Mouse (Mus musculus) hindbrain, embryonic 16.5 days (tissue): ENCODE measurements around the gene Ccdc87. TPM values are rescaled to one million over a fixed set of nuclear protein-coding genes. Genes with fewer than 3 reads are reported as not detected.

Source experiments
- ATAC-seq: fragments of 200-750 bp; cut with Nextera tagmentation; 2 replicates; pipeline ENCODE4 v1.8.0; 2017; ENCODE audit warnings: moderate TSS enrichment, moderate library complexity
- H3K27ac ChIP-seq: fragments of 300-500 bp; sonication (generic); 2 replicates; pipeline ENCODE4 v1.5.1; 2014; ENCODE audit warnings: low read depth, mild to moderate bottlenecking, control low read depth, low read length, moderate library complexity
- H3K27me3 ChIP-seq: fragments of 300-500 bp; sonication (generic); replicated peaks from 2 replicates; pipeline ENCODE4 v1.6.1; 2014; ENCODE audit warnings: low read length; ENCODE audit not compliant: control insufficient read depth, insufficient read depth
- H3K36me3 ChIP-seq: fragments of 300-500 bp; sonication (generic); 2 replicates; pipeline ENCODE4 v1.6.1; 2014; ENCODE audit warnings: mild to moderate bottlenecking, low read length, moderate library complexity, mixed read lengths; ENCODE audit not compliant: control insufficient read depth, insufficient read depth
- H3K4me1 ChIP-seq: fragments of 300-500 bp; sonication (generic); 2 replicates; pipeline ENCODE4 v1.6.1; 2014; ENCODE audit warnings: low read depth, low read length; ENCODE audit not compliant: control insufficient read depth, insufficient read depth
- H3K4me2 ChIP-seq: fragments of 300-500 bp; sonication (generic); 2 replicates; pipeline ENCODE4 v1.6.1; 2014; ENCODE audit warnings: mild to moderate bottlenecking, low read length, control low read depth, moderate library complexity
- H3K4me3 ChIP-seq: fragments of 300-500 bp; sonication (generic); 2 replicates; pipeline ENCODE4 v1.5.1; 2014; ENCODE audit warnings: mild to moderate bottlenecking, low read length, control low read depth, moderate library complexity
- H3K9ac ChIP-seq: fragments of 300-500 bp; sonication (generic); 2 replicates; pipeline ENCODE4 v1.6.1; 2014; ENCODE audit warnings: low read depth, mild to moderate bottlenecking, control low read depth, low read length, moderate library complexity
- H3K9me3 ChIP-seq: fragments of 300-500 bp; sonication (generic); 2 replicates; pipeline ENCODE4 v1.6.1; 2014; ENCODE audit warnings: mild to moderate bottlenecking, low read length, moderate library complexity; ENCODE audit not compliant: control insufficient read depth
- WGBS: fragments of 180-500 bp; shearing (Covaris S2); extraction: QIAGEN DNeasy Blood & Tissue Kit; methylation state at CpG from one replicate; pipeline ENCODE4 v1.1.7; 2014; 5-methylcytosine and 5-hydroxymethylcytosine counted together
- polyA plus RNA-seq: library from polyadenylated mRNA; unstranded; fragments of >200 nt; fragmentation: Nextera tagmentation; extraction: Ambion mirVana; gene quantifications from 2 replicates; pipeline ENCODE4 v1.2.1, GENCODE M21; 2015

Ccdc87 gene
- polyA plus RNA-seq, 1 experiment from 2014 or later = 0.74 TPM

GRCm38 (mm10) chr19:4876241-4876640 lies 37.1 kb downstream of the Ccdc87 start:
- no peak overlapping the region for H3K27ac ChIP-seq
- H3K4me2 ChIP-seq = no peak overlapping the region
- no peak overlapping the region for H3K9ac ChIP-seq
- H3K4me3 ChIP-seq = no peak overlapping the region
- H3K4me1 ChIP-seq = peaks cover 15% of the 10 kb centered on the region
- H3K9me3 ChIP-seq = no peaks in the 10 kb centered on the region
- H3K27me3 ChIP-seq = no peaks in the 10 kb centered on the region; the same call in 1 of the 2 replicates
- 67% methylated on average over 3 of the region's 4 CpGs for WGBS
- ATAC-seq = no peak
- H3K36me3 ChIP-seq = no peaks in the 10 kb centered on the region

- no peak for ATAC-seq
- 61% methylated on average over 3 of the region's 3 CpGs for WGBS
- Histone ChIP-seq H3K27ac (no peak overlapping the region), H3K4me1 (peaks cover 15% of the 10 kb centered on the region), H3K9ac (no peak overlapping the region), H3K4me3 (no peak overlapping the region), H3K4me2 (no peak overlapping the region), H3K9me3 (no peaks in the 10 kb centered on the region), H3K36me3 (no peaks in the 10 kb centered on the region), H3K27me3 (no peaks in the 10 kb centered on the region; the same call in 1 of the 2 replicates)
These were observed 37.6 kb downstream of the Ccdc87 start for GRCm38 (mm10) chr19:4876755-4877154.

- Histone ChIP-seq H3K4me1 (peaks cover 15% of the 10 kb centered on the region), H3K9ac (peak within 1 kb of the TSS; percentile 95), H3K9me3 (no peaks in the 10 kb centered on the region), H3K36me3 (no peaks in the 10 kb centered on the region), H3K27ac (peak within 1 kb of the TSS; percentile 77), H3K4me3 (peak within 1 kb of the TSS; percentile 96), H3K4me2 (peak within 1 kb of the TSS; percentile 88), H3K27me3 (no peaks in the 10 kb centered on the region; the same call in 1 of the 2 replicates)
- ATAC-seq = no peak
- WGBS = 5% methylated on average over 17 of the region's 17 CpGs
These were observed 38.6 kb downstream of the Ccdc87 start, which contains the start of gene Actn3 for GRCm38 (mm10) chr19:4877785-4878184. Gene Actn3, minus strand, starts transcription at chr19:4877909.

GRCm38 (mm10) chr19:4878405-4879323 lies 39.5 kb downstream of the Ccdc87 start, which contains the start of gene Zdhhc24:
Gene Zdhhc24, plus strand, starts transcription at chr19:4878668.
- peak within 1 kb of the TSS; percentile 95 for H3K9ac ChIP-seq
- H3K9me3 ChIP-seq = no peaks in the 10 kb centered on the region
- no peaks in the 10 kb centered on the region; the same call in 1 of the 2 replicates for H3K27me3 ChIP-seq
- peak within 1 kb of the TSS; percentile 88 for H3K4me2 ChIP-seq
- H3K36me3 ChIP-seq = no peaks in the 10 kb centered on the region
- H3K4me3 ChIP-seq = peak within 1 kb of the TSS; percentile 96
- 1% methylated on average over 47 of the region's 52 CpGs for WGBS
- peaks cover 15% of the 10 kb centered on the region for H3K4me1 ChIP-seq
- peak; percentile 98 for ATAC-seq
- H3K27ac ChIP-seq = peak within 1 kb of the TSS; percentile 77

GRCm38 (mm10) chr19:4879324-4879703 lies 40.1 kb downstream of the Ccdc87 start:
- H3K4me3 ChIP-seq = peak overlapping the region; percentile 96
- 65% methylated on average over 10 of the region's 10 CpGs for WGBS

GRCm38 (mm10) chr19:4883961-4884360 lies 44.8 kb downstream of the Ccdc87 start:
- Histone ChIP-seq H3K36me3 (no peaks in the 10 kb centered on the region), H3K9ac (no peak overlapping the region), H3K4me2 (no peak overlapping the region), H3K9me3 (no peaks in the 10 kb centered on the region), H3K27me3 (no peaks in the 10 kb centered on the region), H3K27ac (no peak overlapping the region), H3K4me1 (peaks cover 7% of the 10 kb centered on the region), H3K4me3 (no peak overlapping the region)
- no peak for ATAC-seq
- WGBS = 81% methylated on average over 4 of the region's 4 CpGs

More at GRCm38 (mm10) chr19:4879324-4879703, 40.1 kb downstream of the Ccdc87 start:
- no peak for ATAC-seq
- H3K9me3 ChIP-seq = no peaks in the 10 kb centered on the region
- no peak overlapping the region for H3K27ac ChIP-seq
- H3K4me1 ChIP-seq = peaks cover 15% of the 10 kb centered on the region
- peak overlapping the region; percentile 88 for H3K4me2 ChIP-seq
- no peaks in the 10 kb centered on the region; the same call in 1 of the 2 replicates for H3K27me3 ChIP-seq
- peak overlapping the region; percentile 95 for H3K9ac ChIP-seq
- H3K36me3 ChIP-seq = no peaks in the 10 kb centered on the region

GRCm38 (mm10) chr19:4889791-4890190 lies 50.6 kb downstream of the Ccdc87 start:
- Histone ChIP-seq H3K27me3 (no peaks in the 10 kb centered on the region), H3K9ac (no peak overlapping the region), H3K36me3 (peaks cover 11% of the 10 kb centered on the region), H3K4me1 (no peaks in the 10 kb centered on the region), H3K4me3 (no peak overlapping the region), H3K27ac (no peak overlapping the region), H3K9me3 (no peaks in the 10 kb centered on the region), H3K4me2 (no peak overlapping the region)
- no peak for ATAC-seq
- 91% methylated on average over 10 of the region's 10 CpGs for WGBS

- no peak overlapping the region for H3K9ac ChIP-seq
- no peak overlapping the region for H3K27ac ChIP-seq
- 84% methylated on average over 3 of the region's 3 CpGs for WGBS
- H3K9me3 ChIP-seq = no peaks in the 10 kb centered on the region
- no peaks in the 10 kb centered on the region for H3K27me3 ChIP-seq
- peaks cover 11% of the 10 kb centered on the region for H3K36me3 ChIP-seq
- no peak for ATAC-seq
- no peak overlapping the region for H3K4me3 ChIP-seq
- no peaks in the 10 kb centered on the region for H3K4me1 ChIP-seq
- no peak overlapping the region for H3K4me2 ChIP-seq
These were observed 52.6 kb downstream of the Ccdc87 start for GRCm38 (mm10) chr19:4891798-4892197.
